Mouse (Mus musculus) intestine, embryonic 14.5 days (tissue): ENCODE results near the gene Slc47a1. TPM values are rescaled to one million over a fixed set of nuclear protein-coding genes. Genes with fewer than 3 reads are reported as not detected.
A peak's percentile ranks its signal among the peaks of the same experiment; 100 is the strongest.
"Not testable (repeated sequence)": the region's sequence is repeated elsewhere in the genome, so short reads cannot be mapped to it uniquely, and the experiment has no call there.

Experiments
- ATAC-seq: fragments of 200-750 bp; cut with Nextera tagmentation; replicated peaks from 2 replicates; pipeline ENCODE4 v1.8.0; 2017; ENCODE audit warnings: low read depth, moderate number of reproducible peaks, moderate TSS enrichment, moderate library complexity; ENCODE audit not compliant: low FRiP score, low TSS enrichment
- DNase-seq: peaks from one replicate; pipeline ENCODE4 v3.0.0-alpha.2; 2018; ENCODE audit warnings: low spot score
- H3K27ac ChIP-seq: fragments of 300-500 bp; sonication (generic); 2 replicates; pipeline ENCODE4 v1.5.1; 2014; ENCODE audit warnings: low read depth, mild to moderate bottlenecking, control low read depth
- H3K27me3 ChIP-seq: fragments of 300-500 bp; sonication (generic); replicated peaks from 2 replicates; pipeline ENCODE4 v1.6.1; 2014; ENCODE audit warnings: low read length, control low read depth; ENCODE audit not compliant: control insufficient read depth, insufficient read depth
- H3K36me3 ChIP-seq: fragments of 300-500 bp; sonication (generic); 2 replicates; pipeline ENCODE4 v1.6.1; 2014; ENCODE audit warnings: low read length, control low read depth; ENCODE audit not compliant: control insufficient read depth, insufficient read depth
- H3K4me1 ChIP-seq: fragments of 300-500 bp; sonication (generic); replicated peaks from 2 replicates; pipeline ENCODE4 v1.6.1; 2014; ENCODE audit warnings: low read length, control low read depth, mixed read lengths; ENCODE audit not compliant: control insufficient read depth, insufficient read depth
- H3K4me2 ChIP-seq: fragments of 300-500 bp; sonication (generic); 2 replicates; pipeline ENCODE4 v1.6.1; 2014; ENCODE audit warnings: low read length
- H3K4me3 ChIP-seq: fragments of 300-500 bp; sonication (generic); 2 replicates; pipeline ENCODE4 v1.5.1; 2014; ENCODE audit warnings: low read depth, low read length, control low read depth, mixed read lengths
- H3K9ac ChIP-seq: fragments of 300-500 bp; sonication (generic); 2 replicates; pipeline ENCODE4 v1.6.1; 2014; ENCODE audit warnings: mild to moderate bottlenecking, low read length
- H3K9me3 ChIP-seq: fragments of 300-500 bp; sonication (generic); 2 replicates; pipeline ENCODE4 v1.6.1; 2016; ENCODE audit warnings: low read length, control low read depth; ENCODE audit not compliant: control insufficient read depth
- WGBS: fragments of 180-500 bp; shearing (Covaris S2); extraction: QIAGEN DNeasy Blood & Tissue Kit; methylation state at CpG from one replicate; pipeline ENCODE4 v1.1.7; 2014; 5-methylcytosine and 5-hydroxymethylcytosine counted together
- polyA plus RNA-seq: library from polyadenylated mRNA; unstranded; fragments of >200 nt; fragmentation: Nextera tagmentation; extraction: Ambion mirVana; gene quantifications from 2 replicates; pipeline ENCODE4 v1.2.1, GENCODE M21; 2014

The Slc47a1 gene
- 0.43 and 0.62 TPM in 2 replicates for polyA plus RNA-seq

GRCm38 (mm10) chr11:61377881-61378613, at the start of gene Slc47a1:
TSS of gene Slc47a1 (minus strand) at chr11:61378345.
- H3K9me3 ChIP-seq, result no peaks in the 10 kb centered on the region
- no peak within 1 kb of the TSS for H3K27ac ChIP-seq
- H3K36me3 ChIP-seq, result no peaks in the 10 kb centered on the region
- DNase-seq (peak; percentile 67), ATAC-seq (no peak)
- H3K4me3 ChIP-seq, result peak within 1 kb of the TSS; percentile 22
- H3K4me1 ChIP-seq, result 0 out of 2 replicates have a peak, but pooled peaks cover 4% of the 10 kb centered on the region
- peaks cover 42% of the 10 kb centered on the region for H3K27me3 ChIP-seq
- peak within 1 kb of the TSS; percentile 51 for H3K4me2 ChIP-seq
- H3K9ac ChIP-seq, result peak within 1 kb of the TSS; percentile 21; the same call in 1 of the 2 replicates
- 14% methylated on average over 39 of the region's 39 CpGs for WGBS

GRCm38 (mm10) chr11:61419253-61419652, 41.1 kb upstream of the Slc47a1 start:
- H3K9ac ChIP-seq, result no peak overlapping the region
- no peaks in the 10 kb centered on the region for H3K27me3 ChIP-seq

GRCm38 (mm10) chr11:61417945-61418551, 39.9 kb upstream of the Slc47a1 start:
- Histone ChIP-seq H3K27me3 (no peaks in the 10 kb centered on the region), H3K27ac (peak overlapping the region; percentile 17; the same call in 1 of the 2 replicates), H3K36me3 (no peaks in the 10 kb centered on the region), H3K9me3 (no peaks in the 10 kb centered on the region), H3K4me3 (no peak overlapping the region), H3K4me1 (no peaks in the 10 kb centered on the region), H3K4me2 (no peak overlapping the region), H3K9ac (no peak overlapping the region)
- ATAC-seq (peak; percentile 84), DNase-seq (peak; percentile 91)
- 21% methylated on average over 6 of the region's 6 CpGs for WGBS

More at GRCm38 (mm10) chr11:61419253-61419652, 41.1 kb upstream of the Slc47a1 start:
- DNase-seq (no peak), ATAC-seq (no peak)
- 82% methylated on average over 6 of the region's 6 CpGs for WGBS
- Histone ChIP-seq H3K27ac (no peak overlapping the region), H3K4me3 (no peak overlapping the region), H3K9me3 (no peaks in the 10 kb centered on the region), H3K36me3 (no peaks in the 10 kb centered on the region), H3K4me2 (no peak overlapping the region), H3K4me1 (no peaks in the 10 kb centered on the region)

- not testable (repeated sequence) for ATAC-seq, H3K9me3 ChIP-seq, H3K27ac ChIP-seq
Observed at GRCm38 (mm10) chr11:61416540-61416939, 38.4 kb upstream of the Slc47a1 start.

GRCm38 (mm10) chr11:61415444-61415843, 37.3 kb upstream of the Slc47a1 start:
- Histone ChIP-seq H3K4me1 (no peaks in the 10 kb centered on the region), H3K4me3 (no peak overlapping the region), H3K9me3 (no peaks in the 10 kb centered on the region), H3K4me2 (no peak overlapping the region), H3K27me3 (no peaks in the 10 kb centered on the region), H3K27ac (no peak overlapping the region), H3K36me3 (no peaks in the 10 kb centered on the region), H3K9ac (no peak overlapping the region)
- WGBS, result 88% methylated on average over 1 of the region's 1 CpGs
- no peak for DNase-seq
- ATAC-seq, result no peak

More at GRCm38 (mm10) chr11:61416540-61416939, 38.4 kb upstream of the Slc47a1 start:
- not testable (repeated sequence) for DNase-seq, H3K4me2 ChIP-seq, H3K9ac ChIP-seq, H3K27me3 ChIP-seq, H3K4me3 ChIP-seq, H3K4me1 ChIP-seq, H3K36me3 ChIP-seq
- WGBS, result 83% methylated on average over 17 of the region's 17 CpGs

- no peak overlapping the region for H3K4me3 ChIP-seq
- no peaks in the 10 kb centered on the region for H3K27me3 ChIP-seq
- no peak overlapping the region for H3K4me2 ChIP-seq
- no peak overlapping the region for H3K27ac ChIP-seq
- DNase-seq (no peak), ATAC-seq (no peak)
- 80% methylated on average over 3 of the region's 3 CpGs for WGBS
- H3K9me3 ChIP-seq, result no peaks in the 10 kb centered on the region
- H3K4me1 ChIP-seq, result no peaks in the 10 kb centered on the region
- no peaks in the 10 kb centered on the region for H3K36me3 ChIP-seq
- H3K9ac ChIP-seq, result no peak overlapping the region
Observed at GRCm38 (mm10) chr11:61414560-61414959, 36.4 kb upstream of the Slc47a1 start.

GRCm38 (mm10) chr11:61413411-61413810, 35.3 kb upstream of the Slc47a1 start:
- Histone ChIP-seq H3K4me3 (no peak overlapping the region), H3K4me1 (no peaks in the 10 kb centered on the region), H3K27me3 (no peaks in the 10 kb centered on the region), H3K9me3 (no peaks in the 10 kb centered on the region), H3K9ac (no peak overlapping the region), H3K27ac (no peak overlapping the region), H3K4me2 (no peak overlapping the region), H3K36me3 (no peaks in the 10 kb centered on the region)
- ATAC-seq (no peak), DNase-seq (no peak)
- 66% methylated on average over 5 of the region's 5 CpGs for WGBS

- no peak overlapping the region for H3K9ac ChIP-seq
- no peaks in the 10 kb centered on the region for H3K4me1 ChIP-seq
- H3K9me3 ChIP-seq, result no peaks in the 10 kb centered on the region
- H3K27me3 ChIP-seq, result no peaks in the 10 kb centered on the region
- no peak overlapping the region for H3K27ac ChIP-seq
- no peak for ATAC-seq
- H3K4me2 ChIP-seq, result no peak overlapping the region
- no peak for DNase-seq
- H3K4me3 ChIP-seq, result no peak overlapping the region
- WGBS, result 37% methylated on average over 7 of the region's 7 CpGs
- no peaks in the 10 kb centered on the region for H3K36me3 ChIP-seq
Observed at GRCm38 (mm10) chr11:61411809-61412208, 33.7 kb upstream of the Slc47a1 start.
